Mouse (Mus musculus): ENCODE data around the gene Wfdc12. TPM values are rescaled to one million over a fixed set of nuclear protein-coding genes. Genes with fewer than 3 reads are reported as not detected.

Wfdc12 gene
- polyA plus RNA-seq, 1 experiment from 2014 or later = not detected

- Histone ChIP-seq H3K4me3 (no peak overlapping the region), H3K4me1 (no peaks in the 10 kb centered on the region), H3K4me2 (replicated peaks) (no peak overlapping the region), H3K27me3 (replicated peaks) (no peaks in the 10 kb centered on the region), H3K9ac (no peak overlapping the region), H3K36me3 (no peaks in the 10 kb centered on the region), H3K9me3 (no peaks in the 10 kb centered on the region), H3K27ac (no peak overlapping the region)
- ATAC-seq (ENCODE audit: low FRiP score, low read depth) = no peak
- WGBS = 87% methylated on average over 5 of the region's 5 CpGs
Measured at GRCm38 (mm10) chr2:164195971-164196699, 5.7 kb upstream of the Wfdc12 start.

- no peak overlapping the region for H3K4me2 ChIP-seq (replicated peaks)
- no peak overlapping the region for H3K27ac ChIP-seq
Measured at GRCm38 (mm10) chr2:164194959-164195630, 4.7 kb upstream of the Wfdc12 start.

GRCm38 (mm10) chr2:164192279-164192678 is 1.9 kb upstream of the Wfdc12 start:
- no peak for ATAC-seq (ENCODE audit: low FRiP score, low read depth)
- Histone ChIP-seq H3K27ac (no peak overlapping the region), H3K4me2 (replicated peaks) (no peak overlapping the region), H3K27me3 (replicated peaks) (no peaks in the 10 kb centered on the region), H3K4me3 (no peak overlapping the region), H3K9me3 (no peaks in the 10 kb centered on the region), H3K4me1 (no peaks in the 10 kb centered on the region), H3K9ac (no peak overlapping the region), H3K36me3 (no peaks in the 10 kb centered on the region)

More at GRCm38 (mm10) chr2:164194959-164195630, 4.7 kb upstream of the Wfdc12 start:
- no peaks in the 10 kb centered on the region for H3K36me3 ChIP-seq
- no peak overlapping the region for H3K9ac ChIP-seq
- no peak for ATAC-seq (ENCODE audit: low FRiP score, low read depth)
- no peak overlapping the region for H3K4me3 ChIP-seq
- H3K27me3 ChIP-seq (replicated peaks) = no peaks in the 10 kb centered on the region
- no peaks in the 10 kb centered on the region for H3K4me1 ChIP-seq
- whole genome bisulfite sequencing = 85% methylated on average over 5 of the region's 5 CpGs
- no peaks in the 10 kb centered on the region for H3K9me3 ChIP-seq

- H3K27ac ChIP-seq = no peak overlapping the region
- no peaks in the 10 kb centered on the region for H3K27me3 ChIP-seq (replicated peaks)
Measured at GRCm38 (mm10) chr2:164188722-164189121, 1.7 kb downstream of the Wfdc12 start.

GRCm38 (mm10) chr2:164184145-164184719 is 6.2 kb downstream of the Wfdc12 start:
- 49% methylated on average over 9 of the region's 9 CpGs for WGBS
- Histone ChIP-seq H3K9ac (no peak overlapping the region), H3K27ac (no peak overlapping the region), H3K4me3 (no peak overlapping the region), H3K4me2 (replicated peaks) (no peak overlapping the region), H3K4me1 (no peaks in the 10 kb centered on the region), H3K36me3 (no peaks in the 10 kb centered on the region), H3K27me3 (replicated peaks) (no peaks in the 10 kb centered on the region), H3K9me3 (no peaks in the 10 kb centered on the region)
- ATAC-seq (ENCODE audit: low FRiP score, low read depth) = no peak

More at GRCm38 (mm10) chr2:164188722-164189121, 1.7 kb downstream of the Wfdc12 start:
- WGBS = 33% methylated on average over 5 of the region's 5 CpGs
- Histone ChIP-seq H3K9me3 (no peaks in the 10 kb centered on the region), H3K36me3 (no peaks in the 10 kb centered on the region), H3K9ac (no peak overlapping the region), H3K4me1 (no peaks in the 10 kb centered on the region), H3K4me3 (no peak overlapping the region), H3K4me2 (replicated peaks) (no peak overlapping the region)
- no peak for ATAC-seq (ENCODE audit: low FRiP score, low read depth)

- Histone ChIP-seq H3K9me3 (no peaks in the 10 kb centered on the region), H3K36me3 (no peaks in the 10 kb centered on the region), H3K4me1 (no peaks in the 10 kb centered on the region), H3K4me2 (replicated peaks) (no peak overlapping the region), H3K9ac (no peak overlapping the region), H3K27me3 (replicated peaks) (peaks cover 3% of the 10 kb centered on the region; the same call in 1 of the 2 replicates), H3K27ac (no peak overlapping the region), H3K4me3 (no peak overlapping the region)
- ATAC-seq (ENCODE audit: low FRiP score, low read depth) = no peak
- WGBS = 79% methylated on average over 9 of the region's 9 CpGs
Measured at GRCm38 (mm10) chr2:164183340-164183739, 7.1 kb downstream of the Wfdc12 start.

GRCm38 (mm10) chr2:164182692-164183255 is 7.6 kb downstream of the Wfdc12 start, which contains the start of gene Wfdc5:
TSS of gene Wfdc5 (minus strand) at chr2:164182742.
- H3K36me3 ChIP-seq = no peaks in the 10 kb centered on the region
- no peak for ATAC-seq (ENCODE audit: low FRiP score, low read depth)
- no peak within 1 kb of the TSS for H3K27ac ChIP-seq
- WGBS = 84% methylated on average over 7 of the region's 7 CpGs
- no peak within 1 kb of the TSS for H3K4me3 ChIP-seq
- H3K4me2 ChIP-seq (replicated peaks) = no peak within 1 kb of the TSS
- no peaks in the 10 kb centered on the region for H3K4me1 ChIP-seq
- no peak within 1 kb of the TSS for H3K9ac ChIP-seq
- no peaks in the 10 kb centered on the region for H3K9me3 ChIP-seq
- peaks cover 3% of the 10 kb centered on the region; the same call in 1 of the 2 replicates for H3K27me3 ChIP-seq (replicated peaks)

- no peaks in the 10 kb centered on the region for H3K9me3 ChIP-seq
Measured at GRCm38 (mm10) chr2:164180770-164181169, 9.6 kb downstream of the Wfdc12 start.

GRCm38 (mm10) chr2:164180124-164180523 is 10.3 kb downstream of the Wfdc12 start:
- WGBS = 44% methylated on average over 3 of the region's 3 CpGs

More at GRCm38 (mm10) chr2:164180770-164181169, 9.6 kb downstream of the Wfdc12 start:
- WGBS = 91% methylated on average over 4 of the region's 4 CpGs
- Histone ChIP-seq H3K4me1 (no peaks in the 10 kb centered on the region), H3K36me3 (no peaks in the 10 kb centered on the region), H3K27ac (no peak overlapping the region), H3K27me3 (replicated peaks) (peaks cover 3% of the 10 kb centered on the region; the same call in 1 of the 2 replicates), H3K9ac (no peak overlapping the region), H3K4me3 (no peak overlapping the region), H3K4me2 (replicated peaks) (no peak overlapping the region)
- no peak for ATAC-seq (ENCODE audit: low FRiP score, low read depth)

GRCm38 (mm10) chr2:164177831-164178230 is 12.6 kb downstream of the Wfdc12 start:
- WGBS = 84% methylated on average over 5 of the region's 5 CpGs
- H3K4me1 ChIP-seq = no peaks in the 10 kb centered on the region
- H3K9me3 ChIP-seq = no peaks in the 10 kb centered on the region
- H3K36me3 ChIP-seq = no peaks in the 10 kb centered on the region
- no peak for ATAC-seq (ENCODE audit: low FRiP score, low read depth)
- H3K4me2 ChIP-seq (replicated peaks) = no peak overlapping the region
- H3K27ac ChIP-seq = no peak overlapping the region
- no peak overlapping the region for H3K4me3 ChIP-seq
- H3K27me3 ChIP-seq (replicated peaks) = peaks cover 12% of the 10 kb centered on the region; the same call in 1 of the 2 replicates
- no peak overlapping the region for H3K9ac ChIP-seq

More at GRCm38 (mm10) chr2:164180124-164180523, 10.3 kb downstream of the Wfdc12 start:
- Histone ChIP-seq H3K4me3 (no peak overlapping the region), H3K27ac (no peak overlapping the region), H3K4me1 (no peaks in the 10 kb centered on the region), H3K27me3 (replicated peaks) (peaks cover 3% of the 10 kb centered on the region; the same call in 1 of the 2 replicates), H3K9me3 (no peaks in the 10 kb centered on the region), H3K9ac (no peak overlapping the region), H3K36me3 (no peaks in the 10 kb centered on the region), H3K4me2 (replicated peaks) (no peak overlapping the region)
- ATAC-seq (ENCODE audit: low FRiP score, low read depth) = no peak

- 86% methylated on average over 3 of the region's 3 CpGs for WGBS
- H3K27me3 ChIP-seq (replicated peaks) = peaks cover 26% of the 10 kb centered on the region
- no peak overlapping the region for H3K4me3 ChIP-seq
- no peaks in the 10 kb centered on the region for H3K9me3 ChIP-seq
- no peak for ATAC-seq (ENCODE audit: low FRiP score, low read depth)
- peaks cover 9% of the 10 kb centered on the region for H3K4me1 ChIP-seq
- no peak overlapping the region for H3K27ac ChIP-seq
- no peak overlapping the region for H3K9ac ChIP-seq
- H3K4me2 ChIP-seq (replicated peaks) = no peak overlapping the region
- no peaks in the 10 kb centered on the region for H3K36me3 ChIP-seq
Measured at GRCm38 (mm10) chr2:164175850-164176249, 14.6 kb downstream of the Wfdc12 start.

Data from neural tube, embryonic 12.5 days (tissue).